Mouse (Mus musculus): ENCODE measurements around the gene Aplnr. TPM values are rescaled to one million over a fixed set of nuclear protein-coding genes. Genes with fewer than 3 reads are reported as not detected.

Aplnr gene
- total RNA-seq, 2 experiments from 2014 or later = 2.5 to 5.6 TPM

GRCm38 (mm10) chr2:85172071-85172762, 36.2 kb downstream of the Aplnr start:
- TF ChIP-seq CTCF (IDR thresholded peaks at IDR 0.05) = no peak
- intact Hi-C loops (cut with DNase I) = no loop called here
- H3K27ac ChIP-seq = peak overlapping the region; percentile 65

GRCm38 (mm10) chr2:85172763-85173103, 36.7 kb downstream of the Aplnr start:
- intact Hi-C loops (cut with DNase I) = no loop called here
- Histone ChIP-seq H3K4me3 (no peak overlapping the region), H3K27ac (peak overlapping the region; percentile 65)

More at GRCm38 (mm10) chr2:85172071-85172762, 36.2 kb downstream of the Aplnr start:
- H3K4me3 ChIP-seq = no peak overlapping the region
- peak; percentile 70 for DNase-seq

GRCm38 (mm10) chr2:85173545-85173944, 37.5 kb downstream of the Aplnr start:
- DNase-seq = no peak
- TF ChIP-seq CTCF (IDR thresholded peaks at IDR 0.05) = no peak
- Histone ChIP-seq H3K4me3 (no peak overlapping the region), H3K27ac (peak overlapping the region; percentile 65)
- intact Hi-C loops (cut with DNase I) = no loop called here

More at GRCm38 (mm10) chr2:85172763-85173103, 36.7 kb downstream of the Aplnr start:
- no peak for DNase-seq
- no peak for TF ChIP-seq CTCF (IDR thresholded peaks at IDR 0.05)

DNA sequence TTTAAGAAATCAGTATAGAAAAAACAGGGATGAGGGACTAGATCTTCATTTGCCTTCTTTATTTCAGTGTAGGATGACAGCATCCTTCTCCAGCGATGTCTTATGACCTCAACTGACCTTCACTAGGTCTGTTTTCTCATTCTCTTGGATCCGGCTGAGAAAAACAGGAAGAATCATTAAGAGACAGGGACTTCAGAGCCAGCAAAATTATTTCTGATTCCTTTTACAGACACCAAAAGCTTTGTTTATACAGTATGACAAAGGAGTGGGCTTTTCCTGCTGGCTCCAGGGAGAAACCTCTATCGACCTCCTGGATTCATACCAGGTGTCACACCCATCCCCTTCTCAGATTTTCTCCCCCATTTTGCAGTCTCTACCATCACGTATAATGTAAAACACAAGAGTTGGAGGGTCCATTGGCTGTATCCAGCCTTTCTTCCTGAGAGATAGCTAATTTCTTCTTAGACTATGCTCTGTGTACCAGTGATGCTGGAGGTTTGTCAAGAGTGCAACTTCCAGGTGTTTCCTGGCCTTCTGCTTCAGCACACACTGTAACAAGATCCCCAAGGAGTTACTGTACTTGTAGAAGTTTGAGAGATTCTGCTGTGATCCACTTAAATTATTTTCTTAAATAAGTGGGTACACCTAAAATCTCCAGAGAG, 42.2 kb downstream of the Aplnr start:
- H3K27ac ChIP-seq = peak overlapping the region; percentile 73
- intact Hi-C loops (cut with DNase I) = loop anchor here (2.0 kb wide), 1 partner anchor 49 kb away; no protein-coding TSS in a partner anchor

DNA sequence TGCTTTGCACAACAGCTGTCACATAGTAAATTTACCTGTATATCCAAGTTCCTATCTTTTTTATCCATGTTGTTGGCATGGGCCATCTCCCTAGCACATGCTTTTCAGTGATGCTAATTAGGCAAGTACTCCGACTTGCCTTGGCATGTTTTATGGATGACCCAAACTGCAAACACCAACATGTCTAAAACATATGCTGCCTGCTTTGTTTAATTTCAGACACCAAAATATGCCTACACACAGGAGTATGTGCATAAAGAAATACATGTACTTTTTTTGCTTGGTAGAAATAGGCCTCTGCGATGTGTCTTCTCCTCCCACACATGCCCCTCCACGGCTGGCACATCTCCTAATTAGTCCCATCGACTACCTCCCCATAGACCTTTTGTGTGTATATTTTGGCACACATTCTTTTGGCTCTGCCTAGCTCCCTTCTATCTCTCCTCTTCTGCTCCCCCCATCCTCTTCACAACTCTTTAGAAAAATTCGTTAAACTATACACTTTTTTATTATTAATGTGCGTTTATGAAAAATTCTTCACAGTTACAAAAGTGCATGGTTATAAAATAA, 51.6 kb downstream of the Aplnr start:
- no peak for DNase-seq
- Histone ChIP-seq H3K27ac (no peak overlapping the region), H3K4me3 (no peak overlapping the region)
- no peak for TF ChIP-seq CTCF (IDR thresholded peaks at IDR 0.05)
- intact Hi-C loops (cut with DNase I) = no loop called here

More for the DNA sequence above, 42.2 kb downstream of the Aplnr start:
- H3K4me3 ChIP-seq = no peak overlapping the region
- DNase-seq = no peak
- no peak for TF ChIP-seq CTCF (IDR thresholded peaks at IDR 0.05)

Other genes with a start within 250 kb of the Aplnr start
- gene Rtn4rl2, start 249.5 kb upstream of the Aplnr start, total RNA-seq (2021) = under 1 TPM; 0.28 to 0.41 TPM
- 10 to 100 TPM; 26.4 to 30.2 TPM for gene Slc43a3, start 199.6 kb upstream of the Aplnr start, total RNA-seq (2021)
- not detected for gene Prg2, start 155.8 kb upstream of the Aplnr start, total RNA-seq (2021)
- gene Prg3, start 148.0 kb upstream of the Aplnr start, total RNA-seq (2021) = not detected
- 10 to 100 TPM; 28.5 to 30.8 TPM for gene Ssrp1, start 99.0 kb upstream of the Aplnr start, total RNA-seq (2021)
- under 1 TPM; 0.36 to 0.59 TPM for gene P2rx3, start 98.8 kb upstream of the Aplnr start, total RNA-seq (2021)
- gene Tnks1bp1, start 88.2 kb upstream of the Aplnr start, total RNA-seq (2021) = 10 to 100 TPM; 23.3 to 29.7 TPM
- gene Lrrc55, start 61.0 kb downstream of the Aplnr start, total RNA-seq (2021) = 1 to 10 TPM in 1 of 2 experiments, under 1 TPM in 1; 0.56 to 1.1 TPM
- gene Olfr987, start 203.1 kb downstream of the Aplnr start, total RNA-seq (2021) = not detected
- gene Olfr988, start 227.0 kb downstream of the Aplnr start, total RNA-seq (2021) = not detected